Mouse (Mus musculus) central nervous system, embryonic 14 days (tissue): Measurements from ENCODE around the gene Abraxas2. TPM values are rescaled to one million over a fixed set of nuclear protein-coding genes. Genes with fewer than 3 reads are reported as not detected.

Source experiments
- polyA plus RNA-seq: library from polyadenylated mRNA; depleted of rRNA; stranded (reverse); fragments of >200 nt; gene quantifications from 2 replicates; pipeline ENCODE4 v1.2.3, GENCODE M21; 2012; rRNA removed

Abraxas2 gene
- polyA plus RNA-seq, result 27.1 and 28.0 TPM in 2 replicates

GRCm38 (mm10) chr7:132859042-132859958 lies at the start of gene Abraxas2:
Abraxas2 (plus strand) TSS chr7:132859225.

GRCm38 (mm10) chr7:132813416-132814088 lies 45.5 kb upstream of the Abraxas2 start, which contains the start of gene Fam53b:
Fam53b (minus strand) TSS chr7:132813886.

GRCm38 (mm10) chr7:132852173-132852844 lies 6.7 kb upstream of the Abraxas2 start, which contains the start of gene Eef1akmt2:
Eef1akmt2 (minus strand) TSS chr7:132852673.

GRCm38 (mm10) chr7:132930850-132931559 lies 72.0 kb downstream of the Abraxas2 start, which contains the start of gene Zranb1:
Zranb1 (plus strand) TSS chr7:132931142.

Other genes starting within 250 kb of the Abraxas2 start
- gene Lhpp, start 248.6 kb upstream of the Abraxas2 start, polyA plus RNA-seq, result 26.1 and 28.6 TPM in 2 replicates
- 14.1 and 15.1 TPM in 2 replicates for gene Fam53b, start 45.3 kb upstream of the Abraxas2 start, polyA plus RNA-seq
- gene Eef1akmt2, start 6.6 kb upstream of the Abraxas2 start, polyA plus RNA-seq, result 63.1 and 76.9 TPM in 2 replicates
- 28.4 and 28.7 TPM in 2 replicates for gene Zranb1, start 71.9 kb downstream of the Abraxas2 start, polyA plus RNA-seq